Mouse (Mus musculus) bone marrow macrophage, adult 2 months (primary cell): ENCODE results near the gene Spock1.

Source experiments
- CTCF ChIP-seq: IDR thresholded peaks from 2 replicates; pipeline ENCODE4 v1.5.1; 2012; ENCODE audit warnings: low read depth, mild to moderate bottlenecking, low read length, moderate library complexity
- POLR2A ChIP-seq: IDR thresholded peaks from 2 replicates; pipeline ENCODE4 v1.6.1; 2012; ENCODE audit warnings: mild to moderate bottlenecking, low read depth, low read length, borderline replicate concordance

DNA sequence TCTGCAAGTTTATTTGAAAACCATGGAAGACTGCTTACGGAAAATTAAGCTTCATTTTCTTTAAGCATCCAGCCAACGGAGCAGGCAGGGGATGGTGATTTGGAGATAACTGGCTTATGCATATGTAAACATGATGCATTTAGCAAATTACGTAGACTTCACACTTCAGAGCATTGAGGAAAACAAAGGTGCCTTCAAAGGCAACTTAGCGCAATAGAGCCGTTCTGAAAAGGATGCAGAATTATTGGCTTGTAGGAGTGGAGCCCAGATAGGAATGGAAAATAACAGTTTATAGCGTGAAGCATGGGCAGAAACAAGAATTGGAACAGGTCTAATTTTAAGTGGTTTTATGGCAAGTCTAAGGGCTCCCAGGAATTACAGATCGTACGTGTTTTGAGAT lies 448.2 kb downstream of the Spock1 start:
- no peak for TF ChIP-seq POLR2A
- TF ChIP-seq CTCF, result no peak
